Mouse (Mus musculus): ENCODE results near the gene Gm9821. TPM values are rescaled to one million over a fixed set of nuclear protein-coding genes. Genes with fewer than 3 reads are reported as not detected.

The Gm9821 gene
- total RNA-seq, 2 experiments from 2014 or later, result not detected

- intact Hi-C loops (cut with DNase I), result no loop called here
- DNase-seq, result no peak
Measured at GRCm38 (mm10) chr2:91925442-91925841, 20.1 kb upstream of the Gm9821 start.

- intact Hi-C loops (cut with DNase I), result no loop called here
- DNase-seq, result no peak
Measured at GRCm38 (mm10) chr2:91926949-91927348, 18.6 kb upstream of the Gm9821 start, which contains the start of gene Chrm4. TSS of gene Chrm4 (plus strand) at chr2:91927249.

- DNase-seq, result peak; percentile 86
- intact Hi-C loops (cut with DNase I), result no loop called here
Measured at GRCm38 (mm10) chr2:91927826-91928533, 17.5 kb upstream of the Gm9821 start.

DNA sequence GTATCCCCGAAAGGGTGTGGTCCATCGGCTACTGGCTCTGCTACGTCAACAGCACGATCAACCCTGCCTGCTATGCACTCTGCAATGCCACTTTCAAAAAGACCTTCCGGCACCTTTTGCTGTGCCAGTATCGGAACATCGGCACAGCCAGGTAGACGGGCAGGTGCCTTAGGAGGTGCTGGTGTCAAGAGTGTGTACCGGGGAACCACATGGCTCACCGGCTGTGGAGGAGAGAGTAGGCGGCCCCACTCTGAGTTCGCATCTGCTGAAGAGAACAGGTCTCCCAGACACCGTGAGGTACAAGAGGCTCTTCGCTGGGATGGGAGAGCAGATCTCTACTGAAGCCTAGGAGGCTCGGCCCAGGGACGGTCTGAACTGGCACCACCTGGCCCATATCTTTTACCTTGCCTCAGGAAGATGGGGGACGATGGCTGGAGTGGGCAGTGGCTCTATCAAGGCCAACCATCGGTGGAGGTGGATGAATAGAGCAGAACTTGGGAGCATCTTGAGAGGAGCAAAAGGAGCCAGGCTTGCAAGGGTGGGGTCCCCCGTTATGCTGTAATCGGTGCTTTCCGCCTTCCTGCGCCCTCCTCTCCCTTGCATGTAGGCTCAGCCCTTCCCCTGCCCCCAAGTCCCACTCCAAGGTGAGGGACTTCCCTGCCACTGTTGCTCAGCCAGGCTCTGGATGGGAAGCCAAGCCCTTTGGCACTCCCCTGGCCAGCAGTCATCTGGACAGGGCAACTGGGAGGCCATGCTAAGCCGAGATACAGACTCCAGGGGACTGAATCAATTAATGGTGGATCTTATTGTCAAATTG is 16.8 kb upstream of the Gm9821 start:
- no peak for DNase-seq
- intact Hi-C loops (cut with DNase I), result no loop called here

DNA sequence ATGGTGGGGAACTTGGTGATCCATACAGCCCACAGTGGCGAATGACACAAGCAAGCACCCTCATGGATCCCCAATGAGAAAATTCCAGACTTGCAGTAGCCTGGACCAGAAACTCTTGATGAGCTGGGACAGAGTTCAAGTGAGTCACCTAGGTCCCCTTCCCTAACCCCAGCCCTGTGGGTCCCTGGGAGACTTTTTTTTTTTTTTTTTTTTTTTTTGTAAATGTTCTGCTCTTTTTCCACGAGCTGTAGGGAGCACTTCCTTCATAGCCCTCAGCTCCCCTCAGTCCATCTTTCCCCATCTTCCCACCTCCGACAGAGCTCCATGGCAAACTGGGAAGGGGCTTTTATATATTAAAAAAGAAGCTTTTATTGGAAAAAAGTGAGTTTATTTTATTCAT is 16.0 kb upstream of the Gm9821 start:
- DNase-seq, result no peak

DNA sequence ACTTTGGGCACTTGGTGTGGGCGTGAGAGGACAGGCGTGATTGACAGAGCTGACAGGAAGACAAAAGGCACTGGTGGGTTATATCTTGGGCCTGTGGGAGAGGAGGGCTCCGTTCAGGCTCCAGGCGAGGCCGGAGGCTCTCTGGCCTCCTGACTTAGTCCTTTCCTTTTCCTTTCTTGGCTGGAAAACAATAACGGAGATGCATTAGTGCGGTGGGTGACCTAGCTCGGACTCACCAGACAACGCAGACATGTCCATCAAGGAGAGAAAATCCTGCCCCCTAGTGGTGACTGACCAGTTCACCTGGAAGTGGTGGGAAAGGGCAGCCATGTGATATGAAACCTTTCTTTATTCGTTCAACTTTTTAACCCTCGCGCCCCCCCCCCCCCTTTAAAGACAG is 15.6 kb upstream of the Gm9821 start:
- peak; percentile 78 for DNase-seq
- intact Hi-C loops (cut with DNase I), result no loop called here

More for the DNA sequence above, 16.0 kb upstream of the Gm9821 start:
- intact Hi-C loops (cut with DNase I), result no loop called here

DNA sequence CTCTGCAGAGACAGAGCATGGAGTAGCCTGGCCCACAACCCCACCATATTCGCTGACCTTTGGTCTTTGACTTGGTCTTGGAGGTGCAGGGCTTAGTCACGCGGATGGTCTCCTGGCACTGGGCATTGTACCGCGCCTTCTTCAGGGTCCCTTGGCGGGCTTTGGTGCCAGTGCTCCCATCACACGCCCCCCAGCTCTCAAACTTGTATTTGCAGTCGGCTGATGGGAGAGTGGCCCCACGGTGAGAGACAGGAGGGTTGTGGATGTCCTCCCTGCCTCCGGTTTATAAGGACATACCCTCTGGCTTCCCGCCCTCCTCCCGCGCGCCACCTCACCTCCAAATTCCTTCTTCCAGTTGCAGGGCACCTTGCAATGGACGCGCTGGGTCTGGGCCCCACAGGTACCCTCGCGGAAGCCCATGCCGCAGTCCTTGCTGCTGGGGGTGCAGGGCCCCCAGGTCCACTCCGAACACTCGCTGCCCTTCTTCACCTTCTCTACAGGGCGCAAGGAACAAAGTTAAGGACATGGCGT is 14.7 kb upstream of the Gm9821 start:
- intact Hi-C loops (cut with DNase I), result no loop called here
- DNase-seq, result no peak

GRCm38 (mm10) chr2:91931328-91932159 is 14.0 kb upstream of the Gm9821 start:
- peak; percentile 84 for DNase-seq
- intact Hi-C loops (cut with DNase I), result no loop called here

DNA sequence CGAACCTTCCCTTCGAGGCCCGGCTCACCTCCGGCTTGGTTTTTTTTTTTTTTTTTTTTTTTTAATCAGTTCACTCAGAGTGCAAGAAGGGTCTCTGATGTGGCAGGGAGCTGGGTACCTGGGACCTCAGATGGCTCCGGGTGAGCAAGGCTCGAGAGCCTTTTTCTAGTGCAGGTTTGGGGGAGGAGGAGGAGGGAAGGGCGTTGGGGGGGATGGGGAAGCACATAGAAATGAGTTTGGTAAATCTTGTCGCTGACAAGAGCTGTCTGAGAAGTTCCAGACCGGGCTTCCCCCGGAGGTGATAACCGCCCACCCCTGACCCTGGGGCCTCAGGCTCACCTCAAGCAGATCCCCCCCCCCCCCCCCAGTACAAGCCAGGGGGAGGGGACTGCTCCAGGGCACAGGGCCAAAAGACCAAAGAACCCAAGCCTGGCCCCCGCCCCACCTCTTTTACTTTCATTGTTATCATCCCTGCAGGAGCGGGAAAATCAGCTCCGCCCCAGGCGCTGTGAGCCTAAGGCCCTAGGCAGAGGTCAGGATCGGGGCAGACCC is 13.3 kb upstream of the Gm9821 start, which contains the start of gene Mdk:
TSS of gene Mdk (minus strand) at position 138 of the 552 bp plus-strand sequence.
- DNase-seq, result no peak
- intact Hi-C loops (cut with DNase I), result no loop called here

- intact Hi-C loops (cut with DNase I), result no loop called here
- DNase-seq, result no peak
Measured at GRCm38 (mm10) chr2:91932737-91933350, 12.7 kb upstream of the Gm9821 start.

- DNase-seq, result no peak
- intact Hi-C loops (cut with DNase I), result no loop called here
Measured at GRCm38 (mm10) chr2:91933471-91933870, 12.0 kb upstream of the Gm9821 start.

DNA sequence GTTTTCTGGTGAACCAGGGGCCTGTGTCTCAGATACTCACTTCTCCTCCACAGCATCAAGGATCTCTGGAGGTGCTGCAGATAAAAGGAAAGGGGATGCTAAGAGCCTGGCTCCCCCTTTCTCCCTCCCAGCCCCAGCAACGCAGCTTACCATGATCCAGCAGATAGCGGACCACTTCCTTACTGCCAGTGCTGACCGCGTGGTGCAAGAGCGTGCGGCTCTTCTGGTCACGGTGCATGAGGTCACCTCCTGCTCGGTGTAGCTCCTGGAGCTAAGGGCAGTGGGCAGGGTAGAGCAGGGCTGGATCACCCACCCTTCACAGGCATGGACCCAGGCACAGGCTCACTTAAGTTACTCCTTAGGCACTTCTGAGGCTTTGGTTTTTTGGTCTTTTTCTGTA is 11.5 kb upstream of the Gm9821 start:
- DNase-seq, result no peak
- intact Hi-C loops (cut with DNase I), result no loop called here

DNA sequence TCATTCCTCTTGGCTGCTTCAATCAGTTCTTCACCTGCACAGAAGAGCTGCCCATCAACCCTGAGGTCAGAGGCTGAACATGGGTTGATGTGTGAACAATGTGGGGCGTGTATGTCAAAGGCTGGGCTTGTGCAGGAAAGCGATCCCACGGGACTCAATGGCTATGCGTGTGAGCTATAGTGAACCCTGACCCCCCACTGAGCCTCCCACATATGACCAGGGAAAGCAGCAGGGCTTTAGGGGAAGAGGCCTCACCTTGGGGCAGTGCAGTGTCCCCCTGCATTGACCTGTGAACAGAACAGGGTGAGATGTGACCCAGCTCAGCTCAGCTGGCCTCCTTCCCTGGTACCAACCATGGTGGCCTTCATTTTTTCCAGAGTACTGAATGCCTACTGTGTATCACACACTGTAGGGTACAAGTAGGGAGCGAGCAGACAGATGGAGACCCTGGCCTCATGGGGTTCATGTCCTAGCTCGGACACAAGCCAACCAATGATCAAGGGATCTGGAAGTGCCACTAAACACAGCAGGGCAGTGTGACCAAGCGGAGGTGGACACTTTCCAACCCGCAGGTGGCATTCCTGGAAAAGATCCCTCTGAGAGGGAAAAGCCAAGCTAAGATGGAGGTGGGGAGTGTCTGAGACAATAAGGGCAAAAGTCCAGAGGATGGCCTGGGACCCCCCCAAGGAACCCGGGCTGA is 10.5 kb upstream of the Gm9821 start:
- DNase-seq, result no peak
- intact Hi-C loops (cut with DNase I), result no loop called here

GRCm38 (mm10) chr2:91936154-91936553 is 9.3 kb upstream of the Gm9821 start:
- intact Hi-C loops (cut with DNase I), result no loop called here
- no peak for DNase-seq

- no peak for DNase-seq
- intact Hi-C loops (cut with DNase I), result no loop called here
Measured at GRCm38 (mm10) chr2:91939303-91939935, 6.1 kb upstream of the Gm9821 start.

- intact Hi-C loops (cut with DNase I), result no loop called here
- no peak for DNase-seq
Measured at GRCm38 (mm10) chr2:91942356-91942755, 3.1 kb upstream of the Gm9821 start.

DNA sequence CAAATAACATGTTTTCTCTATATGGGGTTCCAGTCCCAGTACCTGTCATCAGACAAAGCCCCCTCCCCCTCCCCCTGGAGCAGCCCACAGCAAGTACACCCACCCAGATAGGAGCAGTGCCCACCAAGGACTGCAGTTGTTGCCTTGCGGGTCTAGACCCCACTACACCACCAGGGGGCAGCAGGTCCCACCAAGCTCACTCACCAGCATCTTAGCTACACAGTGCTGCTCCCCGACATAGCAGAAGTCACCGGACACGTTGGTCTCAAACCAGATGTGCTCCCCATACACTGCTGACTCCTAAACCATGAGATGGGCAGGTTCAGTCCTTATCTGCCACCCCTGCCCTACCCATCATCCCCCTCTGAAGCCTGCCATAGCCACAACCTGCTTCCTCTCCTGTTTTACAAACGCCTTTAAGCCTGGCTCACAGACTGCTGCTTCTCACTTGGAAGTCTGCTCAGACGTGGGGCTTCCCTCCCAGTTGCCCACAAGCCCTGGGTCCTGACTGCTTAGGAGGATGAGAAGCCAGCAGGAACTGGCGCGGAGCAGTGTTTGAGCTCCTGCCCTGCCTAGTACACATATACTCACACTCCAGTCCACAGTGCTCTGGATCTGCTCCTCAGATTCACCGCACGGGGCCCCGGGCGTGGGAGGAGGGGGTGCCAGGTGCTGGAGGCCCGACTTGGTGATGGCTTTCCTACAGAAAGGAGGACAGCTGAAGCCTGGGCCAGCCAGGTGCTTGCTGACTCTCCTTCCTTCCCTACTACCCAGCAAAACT is 1.1 kb upstream of the Gm9821 start:
- peak; percentile 87 for DNase-seq
- intact Hi-C loops (cut with DNase I), result no loop called here

- peak; percentile 77 for DNase-seq
- intact Hi-C loops (cut with DNase I), result no loop called here
Measured at GRCm38 (mm10) chr2:91946836-91947235, 1.3 kb downstream of the Gm9821 start.

Data from left cerebral cortex, postnatal 4 days (tissue).